Mouse (Mus musculus) cortical plate, adult 2 months (tissue): ENCODE results near the gene Pigk. TPM values are rescaled to one million over a fixed set of nuclear protein-coding genes. Genes with fewer than 3 reads are reported as not detected.

ENCODE experiments used
- H3K27ac ChIP-seq: fragments of 200-500 bp; 2 replicates; pipeline ENCODE4 v1.5.1; 2012; ENCODE audit warnings: low read length, control low read depth, inconsistent platforms; ENCODE audit not compliant: insufficient read depth
- H3K4me1 ChIP-seq: fragments of 200-500 bp; 2 replicates; pipeline ENCODE4 v1.6.1; 2011; ENCODE audit warnings: low read length; ENCODE audit not compliant: control insufficient read depth, insufficient read depth
- H3K4me3 ChIP-seq: fragments of 200-500 bp; 2 replicates; pipeline ENCODE4 v1.5.1; 2011; ENCODE audit warnings: mild to moderate bottlenecking, low read length, control low read depth; ENCODE audit not compliant: insufficient read depth
- CTCF ChIP-seq: fragments of 200-500 bp; IDR thresholded peaks from 2 replicates; pipeline ENCODE4 v1.5.1; 2011; ENCODE audit warnings: mild to moderate bottlenecking, control low read depth, low read length; ENCODE audit not compliant: insufficient read depth; ENCODE audit errors: extremely low read depth
- POLR2A ChIP-seq: fragments of 200-500 bp; IDR thresholded peaks from 2 replicates; pipeline ENCODE4 v1.6.1; 2011; ENCODE audit warnings: mild to moderate bottlenecking, low read length, control low read depth; ENCODE audit not compliant: insufficient read depth; ENCODE audit errors: extremely low read depth
- polyA plus RNA-seq: library from polyadenylated mRNA; depleted of rRNA; stranded (reverse); fragments of >200 nt; gene quantifications from 2 replicates; pipeline ENCODE4 v1.2.3, GENCODE M21; 2012

Gene Pigk
- polyA plus RNA-seq, 1 experiment: 25.2 TPM

DNA sequence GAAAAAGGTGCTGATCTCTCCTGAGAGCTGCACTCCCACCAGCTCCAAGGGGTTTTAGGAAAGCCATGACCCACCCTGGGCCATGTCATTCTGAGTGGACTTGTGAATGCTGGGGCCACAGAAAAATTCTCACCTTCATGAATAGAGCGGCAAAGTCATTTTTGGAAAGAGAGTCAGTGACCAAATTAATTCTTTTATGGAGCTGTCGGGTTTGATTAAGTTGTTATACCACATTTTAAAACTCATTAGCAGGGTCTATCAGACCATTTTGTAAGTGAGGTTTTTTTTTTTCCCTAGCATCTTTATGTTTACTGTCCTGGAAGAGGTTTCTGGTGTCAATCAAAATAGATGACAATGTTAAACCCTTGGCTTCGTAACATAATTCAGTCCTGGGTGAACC is 169.7 kb downstream of the Pigk start:
- TF ChIP-seq POLR2A (no peak), CTCF (no peak)
- H3K4me1 ChIP-seq: peaks cover 2% of the 10 kb centered on the region; the same call in 1 of the 2 replicates
- no peak overlapping the region for H3K27ac ChIP-seq
- H3K4me3 ChIP-seq: no peak overlapping the region

DNA sequence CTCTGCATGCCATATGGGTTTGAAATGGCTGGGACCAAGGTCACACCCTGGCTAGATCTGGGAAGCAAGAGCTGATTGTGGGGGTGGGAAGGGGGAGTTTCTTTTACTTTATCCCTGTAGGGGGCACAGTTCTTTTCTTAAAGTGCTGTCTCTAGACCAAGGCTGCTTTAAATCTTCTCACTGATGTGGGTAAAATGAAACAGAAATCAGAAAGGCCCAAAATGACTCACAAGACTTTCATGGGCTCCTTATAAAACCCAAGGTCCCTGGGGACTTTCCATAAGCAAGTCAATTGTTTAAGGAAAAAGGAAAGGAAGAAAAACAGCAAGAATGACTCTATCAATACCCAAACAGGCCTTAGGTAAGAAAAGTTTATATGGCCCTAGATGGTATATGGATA is 172.8 kb downstream of the Pigk start:
- H3K4me3 ChIP-seq: no peak overlapping the region
- H3K4me1 ChIP-seq: no peaks in the 10 kb centered on the region
- no peak overlapping the region for H3K27ac ChIP-seq
- TF ChIP-seq POLR2A: no peak
- no peak for TF ChIP-seq CTCF

DNA sequence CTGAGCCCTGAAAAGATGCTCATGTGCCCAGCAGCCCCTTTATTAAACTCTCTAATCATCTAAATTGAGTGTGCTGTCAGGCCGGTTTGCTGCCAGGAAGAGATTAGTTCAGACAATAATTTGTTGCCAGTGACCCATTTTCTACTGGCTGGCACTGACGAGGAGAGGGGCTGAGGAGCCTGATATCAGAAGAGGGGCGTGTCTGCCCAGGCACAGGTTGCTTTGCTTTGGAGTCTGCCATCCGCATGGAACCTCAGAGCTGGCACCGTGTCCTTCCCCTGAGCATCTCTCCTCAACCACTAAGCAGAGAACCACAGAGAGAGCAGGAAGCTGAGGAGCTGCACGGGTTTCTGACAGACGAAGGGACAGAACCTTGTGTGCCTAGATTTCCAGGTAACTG is 174.2 kb downstream of the Pigk start:
- Histone ChIP-seq H3K4me3 (no peak overlapping the region), H3K4me1 (no peaks in the 10 kb centered on the region), H3K27ac (no peak overlapping the region)
- no peak for TF ChIP-seq POLR2A
- TF ChIP-seq CTCF: no peak

DNA sequence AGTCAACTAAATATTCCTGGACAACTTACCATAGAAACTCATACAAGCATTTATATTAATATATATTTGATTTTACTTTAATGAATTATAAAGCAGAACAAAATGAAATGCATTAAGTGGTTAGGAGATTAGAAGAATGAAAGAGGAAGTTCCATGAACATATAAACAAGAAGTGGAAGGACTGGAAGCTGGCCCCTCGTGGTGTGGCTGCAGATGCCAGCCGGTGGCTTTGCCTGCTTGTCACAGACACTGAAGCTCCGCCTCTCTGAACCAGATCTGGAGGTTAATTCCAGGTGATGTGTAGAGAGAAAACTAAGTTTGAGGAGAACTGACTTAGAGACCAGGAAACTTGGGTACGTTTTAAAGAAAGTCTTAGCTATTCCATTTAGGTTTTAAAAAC is 181.0 kb downstream of the Pigk start:
- TF ChIP-seq CTCF: no peak
- no peak for TF ChIP-seq POLR2A
- Histone ChIP-seq H3K4me3 (no peak overlapping the region), H3K27ac (no peak overlapping the region), H3K4me1 (peaks cover 2% of the 10 kb centered on the region; the same call in 1 of the 2 replicates)

DNA sequence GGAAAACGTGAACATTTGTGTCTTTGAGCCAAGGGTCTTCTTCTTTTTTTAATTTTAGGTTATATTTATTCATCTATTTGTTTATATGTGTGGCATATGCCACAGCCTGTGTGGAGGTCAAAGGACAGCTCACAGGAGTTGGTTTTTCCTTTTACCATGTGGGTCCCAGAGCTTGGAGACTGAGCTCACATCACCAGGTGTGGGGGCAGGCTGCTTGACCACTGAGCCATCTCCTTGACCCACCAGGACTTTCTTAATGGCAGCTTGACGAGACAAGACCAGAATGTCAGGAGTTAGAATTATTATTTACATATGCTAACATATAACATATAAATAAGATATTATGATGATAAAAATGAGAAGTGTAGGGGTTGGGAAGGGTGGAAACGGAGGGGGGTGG is 182.2 kb downstream of the Pigk start:
- TF ChIP-seq CTCF (no peak), POLR2A (no peak)
- peaks cover 2% of the 10 kb centered on the region; the same call in 1 of the 2 replicates for H3K4me1 ChIP-seq
- no peak overlapping the region for H3K27ac ChIP-seq
- H3K4me3 ChIP-seq: no peak overlapping the region

DNA sequence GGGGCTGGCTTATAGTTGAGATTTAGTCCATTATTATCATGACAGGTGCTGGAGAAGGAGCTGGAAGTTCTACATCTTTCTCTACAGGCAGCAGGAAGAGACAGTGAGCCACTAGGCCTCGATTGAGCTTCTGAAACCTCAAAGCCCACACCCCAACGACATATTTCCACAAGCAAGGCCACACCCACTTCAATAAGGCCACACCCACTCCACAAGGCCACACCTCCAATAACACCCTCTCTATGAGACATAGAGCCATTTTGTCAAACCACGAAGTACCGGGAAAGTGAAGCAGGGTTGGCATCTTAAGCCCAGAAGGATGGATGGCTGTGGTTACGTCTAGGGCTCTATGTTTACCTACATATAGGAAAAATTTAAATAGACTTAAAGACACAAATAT is 183.3 kb downstream of the Pigk start:
- Histone ChIP-seq H3K27ac (no peak overlapping the region), H3K4me1 (peaks cover 2% of the 10 kb centered on the region; the same call in 1 of the 2 replicates), H3K4me3 (no peak overlapping the region)
- TF ChIP-seq CTCF (no peak), POLR2A (no peak)

DNA sequence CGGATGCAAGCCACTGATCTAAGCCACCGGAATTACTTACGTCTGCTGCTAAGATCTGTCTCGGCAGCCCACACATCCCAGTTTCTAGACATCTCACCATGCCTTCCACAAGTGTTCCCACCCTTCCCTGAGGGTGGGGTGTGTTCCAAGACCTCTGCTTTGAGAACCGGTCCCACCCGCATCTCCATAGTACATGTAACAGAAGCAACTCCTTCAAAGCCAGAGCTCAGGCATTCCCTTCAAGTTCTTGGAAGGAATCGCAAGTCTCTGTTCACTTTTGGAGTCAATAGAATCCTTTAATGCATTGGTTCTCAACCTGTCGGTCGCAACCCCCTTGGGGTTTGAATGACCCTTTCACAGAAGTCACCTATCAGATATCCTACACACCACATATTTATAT is 185.0 kb downstream of the Pigk start:
- TF ChIP-seq CTCF: no peak
- no peak for TF ChIP-seq POLR2A
- Histone ChIP-seq H3K4me1 (peaks cover 4% of the 10 kb centered on the region), H3K4me3 (no peak overlapping the region), H3K27ac (no peak overlapping the region)

DNA sequence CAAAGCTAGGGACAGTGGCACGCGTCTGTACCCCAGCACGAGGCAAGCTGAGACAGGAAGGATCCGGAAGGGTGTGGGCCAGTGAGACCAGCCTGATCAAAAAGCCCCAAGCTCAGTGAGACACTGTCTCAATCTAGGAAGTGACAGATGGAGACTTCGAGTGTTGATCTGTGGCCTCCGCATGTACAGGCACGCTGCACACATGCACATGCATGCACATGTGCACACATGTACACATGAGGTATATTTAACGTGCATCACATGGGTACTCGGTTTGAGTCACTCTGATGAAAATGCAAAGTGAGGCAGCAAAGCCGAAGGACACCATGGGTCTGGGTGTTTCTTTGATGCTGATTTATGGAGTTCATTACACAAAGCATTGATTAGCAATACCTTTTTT is 191.1 kb downstream of the Pigk start:
- Histone ChIP-seq H3K27ac (no peak overlapping the region), H3K4me3 (no peak overlapping the region), H3K4me1 (peaks cover 11% of the 10 kb centered on the region)
- TF ChIP-seq CTCF (no peak), POLR2A (no peak)

DNA sequence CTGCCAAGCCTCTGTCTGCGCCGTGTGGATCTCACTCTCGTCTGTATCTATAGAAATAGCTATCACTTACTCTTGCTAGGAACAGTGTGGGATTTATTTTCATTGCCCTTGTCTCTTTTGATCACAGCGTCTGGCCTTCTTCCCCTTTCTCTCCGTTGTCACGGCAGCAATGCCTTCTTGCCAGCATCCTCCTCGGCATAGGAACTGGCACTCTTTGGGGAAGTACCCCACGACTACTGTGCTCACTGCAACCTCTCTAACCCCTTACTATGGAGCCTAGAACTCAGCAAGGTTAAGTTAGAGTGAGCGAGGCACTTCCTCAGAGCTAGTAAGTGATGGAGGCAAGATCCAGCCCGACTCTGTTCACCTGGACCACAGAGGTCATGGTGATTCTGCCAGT is 191.9 kb downstream of the Pigk start:
- Histone ChIP-seq H3K27ac (no peak overlapping the region), H3K4me1 (peaks cover 11% of the 10 kb centered on the region), H3K4me3 (no peak overlapping the region)
- TF ChIP-seq POLR2A (no peak), CTCF (no peak)

DNA sequence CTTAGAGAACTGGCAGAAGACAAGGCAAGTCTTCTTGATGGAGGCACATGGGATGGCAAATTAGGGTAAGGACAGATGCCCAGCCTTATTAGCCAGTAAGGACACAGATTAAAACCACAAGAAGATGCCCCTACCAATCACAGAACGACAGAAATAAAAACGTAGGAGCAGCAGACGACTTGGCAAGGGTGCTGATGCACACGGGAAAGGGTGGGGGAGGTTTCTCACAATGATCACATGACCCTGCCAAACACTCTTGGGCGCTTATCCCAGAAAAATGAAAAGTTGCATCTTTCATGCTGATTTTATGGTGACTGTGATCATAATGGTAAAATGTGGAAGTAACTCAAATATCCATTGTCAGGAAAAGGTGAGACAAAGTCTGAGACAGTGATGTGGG is 193.2 kb downstream of the Pigk start:
- Histone ChIP-seq H3K27ac (no peak overlapping the region), H3K4me1 (peaks cover 11% of the 10 kb centered on the region), H3K4me3 (no peak overlapping the region)
- TF ChIP-seq POLR2A (no peak), CTCF (no peak)

DNA sequence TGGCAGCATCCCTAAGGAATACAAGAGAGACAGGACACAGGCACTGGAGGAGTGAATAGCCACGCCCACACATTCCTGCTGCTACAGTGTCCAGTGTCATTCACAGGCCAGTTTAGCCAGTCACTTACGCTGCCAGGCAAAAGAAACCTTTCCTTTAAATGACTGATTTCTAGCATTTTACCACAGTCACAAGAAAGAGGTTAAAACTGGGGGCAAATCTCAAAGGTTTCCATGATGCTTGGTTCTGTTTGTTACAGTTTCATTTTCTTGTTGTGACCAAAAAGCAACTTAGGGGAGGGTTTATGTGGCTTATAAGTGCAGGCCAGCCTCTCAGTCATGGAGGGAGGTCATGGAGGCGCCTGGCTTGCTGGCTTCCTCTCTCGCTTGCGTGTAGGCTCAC is 193.8 kb downstream of the Pigk start:
- Histone ChIP-seq H3K4me3 (no peak overlapping the region), H3K4me1 (peaks cover 11% of the 10 kb centered on the region), H3K27ac (no peak overlapping the region)
- no peak for TF ChIP-seq CTCF
- TF ChIP-seq POLR2A: no peak

DNA sequence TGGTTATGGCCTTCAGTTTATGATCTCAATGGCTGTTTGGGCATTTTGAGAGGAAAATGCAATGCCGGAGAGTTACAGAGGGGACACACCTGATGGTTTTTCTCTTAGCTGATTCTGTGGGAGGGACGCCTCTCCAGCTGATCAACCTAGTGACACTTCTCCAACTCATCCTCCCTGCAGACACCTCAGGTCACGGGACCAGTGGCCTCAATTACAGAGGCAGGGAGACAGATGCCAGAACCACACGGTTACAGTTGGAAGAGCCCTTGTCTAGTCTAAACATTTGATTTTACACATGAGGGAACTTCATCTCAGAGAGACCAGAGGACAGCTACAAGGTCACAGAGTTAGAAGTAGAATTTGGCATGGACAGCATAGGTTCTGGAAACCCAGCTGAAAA is 197.7 kb downstream of the Pigk start:
- TF ChIP-seq POLR2A: no peak
- no peak for TF ChIP-seq CTCF
- Histone ChIP-seq H3K4me1 (0 out of 2 replicates have a peak, but pooled peaks cover 2% of the 10 kb centered on the region), H3K4me3 (no peak overlapping the region), H3K27ac (no peak overlapping the region)
